Mouse (Mus musculus): ENCODE data around the gene 1700123O20Rik. TPM values are rescaled to one million over a fixed set of nuclear protein-coding genes. Genes with fewer than 3 reads are reported as not detected.

1700123O20Rik gene
- total RNA-seq (2014; rRNA removed) = 29.6 and 37.9 TPM in 2 replicates
- polyA plus RNA-seq (2015; fragmentation: Nextera tagmentation; extraction: Ambion mirVana) = 64.1 and 67.7 TPM in 2 replicates

- H3K36me3 ChIP-seq (ENCODE audit: insufficient read depth, low read length) = peaks cover 13% of the 10 kb centered on the region
- peak within 1 kb of the TSS; percentile 91 for H3K4me3 ChIP-seq (ENCODE audit: low read length)
- under 1% methylated on average over 41 of the region's 41 CpGs for WGBS
- H3K4me1 ChIP-seq (ENCODE audit: insufficient read depth, low read length) = peaks cover 10% of the 10 kb centered on the region; the same call in 1 of the 2 replicates
- H3K27me3 ChIP-seq (ENCODE audit: insufficient read depth, low read length) = no peaks in the 10 kb centered on the region
- H3K27ac ChIP-seq = peak within 1 kb of the TSS; percentile 98
- H3K9ac ChIP-seq (replicated peaks; ENCODE audit: low read length) = peak within 1 kb of the TSS; percentile 95
- DNase-seq (ENCODE audit: low spot score) (peak; percentile 92), ATAC-seq (peak; percentile 79)
- peak within 1 kb of the TSS; percentile 91 for H3K4me2 ChIP-seq (ENCODE audit: low read depth, low read length)
- peak; percentile 68 for TF ChIP-seq CTCF (IDR thresholded peaks at IDR 0.05; ENCODE audit: low read depth)
- no peaks in the 10 kb centered on the region for H3K9me3 ChIP-seq (ENCODE audit: low read length)
Measured at GRCm38 (mm10) chr14:54686063-54686521, at the start of gene 1700123O20Rik. TSS of gene 1700123O20Rik (plus strand) at chr14:54686216.

GRCm38 (mm10) chr14:54636954-54637353, 49.1 kb upstream of the 1700123O20Rik start:
- WGBS = 45% methylated on average over 8 of the region's 8 CpGs
- H3K27ac ChIP-seq = no peak overlapping the region
- H3K4me2 ChIP-seq (ENCODE audit: low read depth, low read length) = no peak overlapping the region
- peak; percentile 58 for DNase-seq (ENCODE audit: low spot score)
- H3K4me3 ChIP-seq (ENCODE audit: low read length) = no peak overlapping the region
- H3K9me3 ChIP-seq (ENCODE audit: low read length) = no peaks in the 10 kb centered on the region
- H3K4me1 ChIP-seq (ENCODE audit: insufficient read depth, low read length) = no peaks in the 10 kb centered on the region; the same call in 1 of the 2 replicates
- peak; percentile 93 for TF ChIP-seq CTCF (IDR thresholded peaks at IDR 0.05; ENCODE audit: low read depth)
- no peak overlapping the region for H3K9ac ChIP-seq (replicated peaks; ENCODE audit: low read length)
- ATAC-seq = no peak
- H3K36me3 ChIP-seq (ENCODE audit: insufficient read depth, low read length) = peaks cover 7% of the 10 kb centered on the region; the same call in 1 of the 2 replicates
- no peaks in the 10 kb centered on the region for H3K27me3 ChIP-seq (ENCODE audit: insufficient read depth, low read length)

GRCm38 (mm10) chr14:54638210-54638609, 47.8 kb upstream of the 1700123O20Rik start:
- H3K27me3 ChIP-seq (ENCODE audit: insufficient read depth, low read length) = no peaks in the 10 kb centered on the region
- 65% methylated on average over 5 of the region's 5 CpGs for WGBS
- no peak overlapping the region for H3K4me2 ChIP-seq (ENCODE audit: low read depth, low read length)
- H3K27ac ChIP-seq = no peak overlapping the region
- ATAC-seq (no peak), DNase-seq (ENCODE audit: low spot score) (peak; percentile 39)
- no peak overlapping the region for H3K4me3 ChIP-seq (ENCODE audit: low read length)
- H3K9me3 ChIP-seq (ENCODE audit: low read length) = no peaks in the 10 kb centered on the region
- H3K36me3 ChIP-seq (ENCODE audit: insufficient read depth, low read length) = peaks cover 11% of the 10 kb centered on the region
- H3K9ac ChIP-seq (replicated peaks; ENCODE audit: low read length) = no peak overlapping the region
- no peaks in the 10 kb centered on the region; the same call in 1 of the 2 replicates for H3K4me1 ChIP-seq (ENCODE audit: insufficient read depth, low read length)
- TF ChIP-seq CTCF (IDR thresholded peaks at IDR 0.05; ENCODE audit: low read depth) = peak; percentile 56

GRCm38 (mm10) chr14:54640121-54640520, 45.9 kb upstream of the 1700123O20Rik start:
- no peak for TF ChIP-seq CTCF (IDR thresholded peaks at IDR 0.05; ENCODE audit: low read depth)
- DNase-seq (ENCODE audit: low spot score) (no peak), ATAC-seq (no peak)
- H3K4me3 ChIP-seq (ENCODE audit: low read length) = peak overlapping the region; percentile 80
- WGBS = 20% methylated on average over 4 of the region's 4 CpGs
- H3K4me2 ChIP-seq (ENCODE audit: low read depth, low read length) = peak overlapping the region; percentile 96
- peak overlapping the region; percentile 45 for H3K9ac ChIP-seq (replicated peaks; ENCODE audit: low read length)
- H3K27ac ChIP-seq = 0 out of 2 replicates have a peak overlapping the region, but pooled peaks have one; percentile 11
- no peaks in the 10 kb centered on the region for H3K27me3 ChIP-seq (ENCODE audit: insufficient read depth, low read length)
- H3K36me3 ChIP-seq (ENCODE audit: insufficient read depth, low read length) = peaks cover 30% of the 10 kb centered on the region
- H3K4me1 ChIP-seq (ENCODE audit: insufficient read depth, low read length) = no peaks in the 10 kb centered on the region; the same call in 1 of the 2 replicates
- H3K9me3 ChIP-seq (ENCODE audit: low read length) = no peaks in the 10 kb centered on the region

DNA sequence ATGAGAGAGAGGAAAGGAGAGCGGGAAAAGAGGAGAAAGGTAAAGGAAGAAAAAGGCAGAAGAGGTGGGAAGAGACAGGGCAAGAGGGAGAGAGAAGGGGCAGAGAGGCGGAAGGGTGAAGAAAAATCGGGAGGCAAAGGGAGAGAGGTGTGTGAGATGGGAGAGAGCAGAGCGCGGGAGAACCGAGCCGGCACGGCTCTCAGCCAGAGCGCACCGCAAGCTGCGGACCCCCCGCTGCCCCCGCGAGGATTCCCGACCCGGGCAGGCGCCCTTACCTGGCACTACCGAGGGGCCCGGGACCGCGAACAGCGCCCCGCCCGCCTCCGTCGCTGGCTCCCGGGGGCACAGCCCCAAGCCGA, 45.1 kb upstream of the 1700123O20Rik start, which contains the start of gene Gm17606:
Gene Gm17606, plus strand, starts transcription at position 7 of the 359 bp plus-strand sequence.
- TF ChIP-seq CTCF (IDR thresholded peaks at IDR 0.05; ENCODE audit: low read depth) = no peak
- Histone ChIP-seq H3K4me3 (ENCODE audit: low read length) (peak within 1 kb of the TSS; percentile 80), H3K9ac (replicated peaks; ENCODE audit: low read length) (peak within 1 kb of the TSS; percentile 90), H3K27me3 (ENCODE audit: insufficient read depth, low read length) (no peaks in the 10 kb centered on the region), H3K27ac (peak within 1 kb of the TSS; percentile 78), H3K4me2 (ENCODE audit: low read depth, low read length) (peak within 1 kb of the TSS; percentile 96), H3K4me1 (ENCODE audit: insufficient read depth, low read length) (no peaks in the 10 kb centered on the region; the same call in 1 of the 2 replicates), H3K36me3 (ENCODE audit: insufficient read depth, low read length) (peaks cover 38% of the 10 kb centered on the region), H3K9me3 (ENCODE audit: low read length) (no peaks in the 10 kb centered on the region)
- WGBS = 3% methylated on average over 26 of the region's 28 CpGs
- no peak for ATAC-seq
- no peak for DNase-seq (ENCODE audit: low spot score)

- no peaks in the 10 kb centered on the region for H3K9me3 ChIP-seq (ENCODE audit: low read length)
- peak; percentile 87 for ATAC-seq
- peak within 1 kb of the TSS; percentile 90 for H3K9ac ChIP-seq (replicated peaks; ENCODE audit: low read length)
- peaks cover 43% of the 10 kb centered on the region for H3K36me3 ChIP-seq (ENCODE audit: insufficient read depth, low read length)
- peak; percentile 92 for TF ChIP-seq CTCF (IDR thresholded peaks at IDR 0.05; ENCODE audit: low read depth)
- DNase-seq (ENCODE audit: low spot score) = peak; percentile 96
- peak within 1 kb of the TSS; percentile 78 for H3K27ac ChIP-seq
- no peaks in the 10 kb centered on the region for H3K27me3 ChIP-seq (ENCODE audit: insufficient read depth, low read length)
- under 1% methylated on average over 44 of the region's 52 CpGs for WGBS
- H3K4me3 ChIP-seq (ENCODE audit: low read length) = peak within 1 kb of the TSS; percentile 80
- H3K4me2 ChIP-seq (ENCODE audit: low read depth, low read length) = peak within 1 kb of the TSS; percentile 96
- no peaks in the 10 kb centered on the region; the same call in 1 of the 2 replicates for H3K4me1 ChIP-seq (ENCODE audit: insufficient read depth, low read length)
Measured at GRCm38 (mm10) chr14:54641305-54641969, 44.6 kb upstream of the 1700123O20Rik start, which contains the start of gene Cdh24. TSS of gene Cdh24 (minus strand) at chr14:54641364.
